28 mouse cellular contexts compared by ENCODE assay signal in genomic region chr9:16310305-16310704, GRCm38 (mm10).
DNase-seq lines count a peak whose midpoint lies in the region; ATAC-seq lines count a peak whose summit lies in the region.
"Had no signal": no experiment of that assay in that cellular context is flagged by ENCODE, and none has a peak within 500 bp of the region (broad histone marks: within the 10 kb centered on the region; RNA-seq: fewer than 3 reads in every experiment).

No protein-coding gene starts in this region.

- H3K4me2 ChIP-seq in hindbrain, embryonic 12.5 days (replicated peaks) = no peak overlapping the region
- no peak overlapping the region for H3K4me2 ChIP-seq in hindbrain, embryonic 14.5 days (replicated peaks)
- H3K4me2 ChIP-seq in neural tube, embryonic 13.5 days = no peak overlapping the region
- H3K4me2 ChIP-seq in neural tube, embryonic 15.5 days = no peak overlapping the region
- H3K4me2 ChIP-seq: hindbrain, embryonic 15.5 days; kidney, embryonic 15.5 days; limb, embryonic 13.5 days; liver, embryonic 11.5 days; stomach, embryonic 15.5 days had no signal

- H3K9ac ChIP-seq in hindbrain, embryonic 12.5 days = no peak overlapping the region
- H3K9ac ChIP-seq in hindbrain, embryonic 14.5 days = no peak overlapping the region
- no peak overlapping the region for H3K9ac ChIP-seq in neural tube, embryonic 13.5 days
- no peak overlapping the region for H3K9ac ChIP-seq in neural tube, embryonic 15.5 days (replicated peaks)
- H3K9ac ChIP-seq: forebrain, postnatal 0 days; hindbrain, embryonic 15.5 days; kidney, embryonic 15.5 days; limb, embryonic 13.5 days; stomach, embryonic 15.5 days had no signal

- H3K4me3 ChIP-seq in hindbrain, embryonic 12.5 days = no peak overlapping the region
- no peak overlapping the region for H3K4me3 ChIP-seq in hindbrain, embryonic 14.5 days (replicated peaks; ENCODE audit: low read length)
- no peak overlapping the region for H3K4me3 ChIP-seq in neural tube, embryonic 13.5 days
- no peak overlapping the region for H3K4me3 ChIP-seq in neural tube, embryonic 15.5 days (replicated peaks)
- H3K4me3 ChIP-seq: hindbrain, embryonic 15.5 days; kidney, embryonic 15.5 days; left cerebral cortex, adult 2 months; limb, embryonic 13.5 days; megakaryocyte, embryonic 14.5 days; stomach, embryonic 15.5 days had no signal

- no peak for DNase-seq in hindbrain, embryonic 14.5 days (ENCODE audit: low spot score)
- peak; percentile 39 for DNase-seq in brain, adult 2 months (ENCODE audit: low read depth, low spot score)
- no peak for DNase-seq in layer of hippocampus, postnatal 10 days (ENCODE audit: low spot score in 2 of 2)
- DNase-seq in lung, adult 18-20 months = no peak
- DNase-seq: adrenal gland, adult 2 months; B cell, adult 2 months; cerebellum, adult 11 months; cerebellum, adult 9-10 months; cerebellum, postnatal 36 days; forebrain, postnatal 0 days; gastrocnemius, postnatal 10 days; heart, postnatal 14 days; kidney, adult 18-20 months; kidney, postnatal 25 days; lung, postnatal 36 days; retina, postnatal 1 day; right cerebral cortex, postnatal 14 days had no signal

- no peaks in the 10 kb centered on the region for H3K36me3 ChIP-seq in hindbrain, embryonic 12.5 days
- H3K36me3 ChIP-seq in hindbrain, embryonic 14.5 days (replicated peaks; ENCODE audit: control insufficient read depth, insufficient read depth) = no peaks in the 10 kb centered on the region
- no peaks in the 10 kb centered on the region for H3K36me3 ChIP-seq in neural tube, embryonic 13.5 days
- H3K36me3 ChIP-seq in neural tube, embryonic 15.5 days = no peaks in the 10 kb centered on the region
- H3K36me3 ChIP-seq: hindbrain, embryonic 15.5 days; kidney, embryonic 15.5 days; limb, embryonic 13.5 days; stomach, embryonic 15.5 days had no signal

- 80% methylated on average over 4 of the region's 4 CpGs for WGBS in hindbrain, embryonic 12.5 days
- WGBS in hindbrain, embryonic 14.5 days = 59% methylated on average over 4 of the region's 4 CpGs
- 58% methylated on average over 4 of the region's 4 CpGs for WGBS in neural tube, embryonic 13.5 days
- WGBS in neural tube, embryonic 15.5 days = 53% methylated on average over 4 of the region's 4 CpGs

- ATAC-seq in hindbrain, embryonic 12.5 days (ENCODE audit: low FRiP score) = peak; percentile 24; the same call in 1 of the 2 replicates
- ATAC-seq in hindbrain, embryonic 14.5 days (ENCODE audit: low FRiP score) = no peak
- 0 out of 2 replicates have a peak, but pooled peaks have one; percentile 9 for ATAC-seq in neural tube, embryonic 13.5 days (ENCODE audit: low read depth)
- no peak for ATAC-seq in neural tube, embryonic 15.5 days (ENCODE audit: low FRiP score)
- ATAC-seq: activated CD4-positive, CD25-positive, alpha-beta regulatory T cell, adult 4 months; forebrain, postnatal 0 days had no signal

- H3K4me1 ChIP-seq in hindbrain, embryonic 12.5 days = peaks cover 27% of the 10 kb centered on the region
- peaks cover 25% of the 10 kb centered on the region for H3K4me1 ChIP-seq in hindbrain, embryonic 14.5 days (replicated peaks; ENCODE audit: control insufficient read depth, insufficient read depth, low read length)
- peaks cover 46% of the 10 kb centered on the region for H3K4me1 ChIP-seq in neural tube, embryonic 13.5 days (replicated peaks)
- peaks cover 32% of the 10 kb centered on the region for H3K4me1 ChIP-seq in neural tube, embryonic 15.5 days
- H3K4me1 ChIP-seq: stomach, embryonic 15.5 days had no signal

- no peaks in the 10 kb centered on the region for H3K27me3 ChIP-seq in hindbrain, embryonic 12.5 days
- no peaks in the 10 kb centered on the region for H3K27me3 ChIP-seq in hindbrain, embryonic 14.5 days (ENCODE audit: control insufficient read depth, insufficient read depth, low read length)
- no peaks in the 10 kb centered on the region for H3K27me3 ChIP-seq in neural tube, embryonic 13.5 days
- H3K27me3 ChIP-seq in neural tube, embryonic 15.5 days (replicated peaks) = no peaks in the 10 kb centered on the region
- H3K27me3 ChIP-seq: hindbrain, embryonic 15.5 days; kidney, embryonic 15.5 days; limb, embryonic 13.5 days; stomach, embryonic 15.5 days had no signal

- H3K9me3 ChIP-seq in hindbrain, embryonic 12.5 days (replicated peaks) = no peaks in the 10 kb centered on the region
- no peaks in the 10 kb centered on the region for H3K9me3 ChIP-seq in hindbrain, embryonic 14.5 days (ENCODE audit: control insufficient read depth, low read length)
- no peaks in the 10 kb centered on the region for H3K9me3 ChIP-seq in neural tube, embryonic 13.5 days
- H3K9me3 ChIP-seq in neural tube, embryonic 15.5 days (replicated peaks) = no peaks in the 10 kb centered on the region
- H3K9me3 ChIP-seq: hindbrain, embryonic 15.5 days; kidney, embryonic 15.5 days; limb, embryonic 13.5 days; megakaryocyte, embryonic 14.5 days; stomach, embryonic 15.5 days had no signal

- H3K27ac ChIP-seq in hindbrain, embryonic 12.5 days = peak overlapping the region; percentile 58
- no peak overlapping the region for H3K27ac ChIP-seq in hindbrain, embryonic 14.5 days
- peak overlapping the region; percentile 64; the same call in 1 of the 2 replicates for H3K27ac ChIP-seq in neural tube, embryonic 13.5 days (replicated peaks)
- no peak overlapping the region for H3K27ac ChIP-seq in neural tube, embryonic 15.5 days (replicated peaks)
- H3K27ac ChIP-seq: hindbrain, embryonic 15.5 days; kidney, embryonic 15.5 days; left cerebral cortex, adult 2 months; limb, embryonic 13.5 days; stomach, embryonic 15.5 days had no signal

Comparison
In these comparisons a context has a peak if more than half of its experiments do, and no peak if none do; other contexts are left out.
1. ATAC-seq: peak in hindbrain, embryonic 12.5 days (single experiment) and neural tube, embryonic 13.5 days (single experiment); none in hindbrain, embryonic 14.5 days (single experiment) and neural tube, embryonic 15.5 days (single experiment).
2. H3K27ac ChIP-seq: peak in hindbrain, embryonic 12.5 days (single experiment) and neural tube, embryonic 13.5 days (single experiment); none in hindbrain, embryonic 14.5 days (single experiment) and neural tube, embryonic 15.5 days (single experiment).